Mouse (Mus musculus) limb, embryonic 14.5 days (tissue): ENCODE measurements at regions not wholly inside any gene's neighbourhood (a gene's known extent, or its start where the extent isn't known, plus 50 kb on each side); places are given as distances from the start of the nearest gene placed in this dataset.

ENCODE experiments used
- ATAC-seq: fragments of 200-750 bp; cut with Nextera tagmentation; 2 replicates; pipeline ENCODE4 v1.8.0; 2017; ENCODE audit warnings: low read depth, moderate number of reproducible peaks, moderate TSS enrichment; ENCODE audit not compliant: low FRiP score
- DNase-seq: peaks from one replicate; pipeline ENCODE4 v3.0.0-alpha.2; 2015; ENCODE audit warnings: low spot score
- H3K27ac ChIP-seq: fragments of 300-500 bp; sonication (generic); replicated peaks from 2 replicates; pipeline ENCODE4 v1.5.1; 2014; ENCODE audit warnings: low read depth, mild to moderate bottlenecking, low read length, moderate library complexity, mixed read lengths
- H3K27me3 ChIP-seq: fragments of 300-500 bp; sonication (generic); 2 replicates; pipeline ENCODE4 v1.6.1; 2014; ENCODE audit warnings: low read length, mixed read lengths; ENCODE audit not compliant: control insufficient read depth, insufficient read depth
- H3K36me3 ChIP-seq: fragments of 300-500 bp; sonication (generic); 2 replicates; pipeline ENCODE4 v1.6.1; 2014; ENCODE audit warnings: mild to moderate bottlenecking, low read length, moderate library complexity, mixed read lengths; ENCODE audit not compliant: control insufficient read depth, insufficient read depth
- H3K4me1 ChIP-seq: fragments of 300-500 bp; sonication (generic); 2 replicates; pipeline ENCODE4 v1.6.1; 2014; ENCODE audit warnings: antibody characterized with exemption, low read length, mixed read lengths; ENCODE audit not compliant: control insufficient read depth, insufficient read depth
- H3K4me2 ChIP-seq: fragments of 300-500 bp; sonication (generic); replicated peaks from 2 replicates; pipeline ENCODE4 v1.6.1; 2014; ENCODE audit warnings: low read depth, mild to moderate bottlenecking, low read length, moderate library complexity; ENCODE audit not compliant: severe bottlenecking
- H3K4me3 ChIP-seq: fragments of 300-500 bp; sonication (generic); replicated peaks from 2 replicates; pipeline ENCODE4 v1.5.1; 2014; ENCODE audit warnings: low read length
- H3K9ac ChIP-seq: fragments of 300-500 bp; sonication (generic); 2 replicates; pipeline ENCODE4 v1.6.1; 2014; ENCODE audit warnings: mild to moderate bottlenecking, low read depth, low read length, moderate library complexity; ENCODE audit not compliant: severe bottlenecking
- H3K9me3 ChIP-seq: fragments of 300-500 bp; sonication (generic); 2 replicates; pipeline ENCODE4 v1.6.1; 2016; ENCODE audit warnings: low read length; ENCODE audit not compliant: control insufficient read depth
- POLR2A ChIP-seq: fragments of 200-500 bp; IDR thresholded peaks from 2 replicates; pipeline ENCODE4 v1.8.0; 2012; ENCODE audit warnings: inconsistent platforms, mild to moderate bottlenecking, moderate library complexity, borderline replicate concordance; ENCODE audit not compliant: insufficient read depth, insufficient read length; ENCODE audit errors: extremely low read depth
- WGBS: fragments of 180-500 bp; shearing (Covaris S2); extraction: QIAGEN DNeasy Blood & Tissue Kit; methylation state at CpG from one replicate; pipeline ENCODE4 v1.1.7; 2014; 5-methylcytosine and 5-hydroxymethylcytosine counted together

DNA sequence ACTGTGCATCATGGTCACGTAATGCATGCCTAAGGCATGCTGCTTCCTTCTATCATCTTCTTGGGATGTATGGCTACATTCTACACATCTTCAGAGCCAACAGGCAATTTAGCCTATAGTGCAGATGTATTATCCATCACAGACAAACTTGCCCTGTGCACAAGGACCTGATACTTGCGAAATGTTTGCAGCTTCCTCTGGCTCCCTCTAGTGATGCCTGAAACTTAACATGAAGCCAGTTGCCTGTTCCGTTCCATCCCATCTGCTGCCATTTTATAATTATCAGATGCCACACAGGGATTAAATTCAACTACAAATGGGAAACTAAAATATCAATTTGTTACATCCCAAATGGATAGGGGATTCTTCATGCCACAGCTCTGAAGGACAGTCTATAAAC lies 222.5 kb upstream of the Mctp2 start:
- no peaks in the 10 kb centered on the region for H3K36me3 ChIP-seq
- WGBS, result 74% methylated on average over 3 of the region's 3 CpGs
- no peak overlapping the region for H3K4me2 ChIP-seq
- no peaks in the 10 kb centered on the region for H3K4me1 ChIP-seq
- H3K9me3 ChIP-seq, result peaks cover 3% of the 10 kb centered on the region; the same call in 1 of the 2 replicates
- H3K4me3 ChIP-seq, result no peak overlapping the region
- no peaks in the 10 kb centered on the region for H3K27me3 ChIP-seq
- DNase-seq (no peak), ATAC-seq (no peak)
- H3K9ac ChIP-seq, result no peak overlapping the region
- H3K27ac ChIP-seq, result no peak overlapping the region
- no peak for TF ChIP-seq POLR2A

DNA sequence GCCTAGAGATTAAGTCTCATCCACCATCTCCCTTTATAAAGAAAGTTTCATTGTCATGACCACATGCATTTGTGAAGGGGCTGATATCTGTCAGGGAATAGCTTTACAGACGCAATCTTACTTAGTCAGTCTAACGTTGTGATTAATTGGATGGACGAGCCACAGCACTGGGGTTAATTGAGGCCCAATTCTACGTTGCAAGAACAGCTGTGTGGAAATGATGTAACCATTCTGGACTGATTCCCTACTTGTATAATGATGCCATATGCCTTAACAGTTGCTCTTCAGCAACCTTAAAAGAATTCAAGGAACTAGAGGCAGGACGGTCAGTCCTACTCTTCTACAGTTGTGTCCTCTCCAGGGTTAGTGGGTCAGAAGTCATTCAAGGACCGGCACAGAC lies 231.9 kb upstream of the Mctp2 start:
- H3K9ac ChIP-seq, result no peak overlapping the region
- DNase-seq, result no peak
- H3K4me3 ChIP-seq, result no peak overlapping the region
- no peak for TF ChIP-seq POLR2A
- WGBS, result 51% methylated on average over 6 of the region's 6 CpGs
- H3K36me3 ChIP-seq, result no peaks in the 10 kb centered on the region
- H3K4me2 ChIP-seq, result no peak overlapping the region
- H3K27ac ChIP-seq, result no peak overlapping the region
- no peak for ATAC-seq
- H3K9me3 ChIP-seq, result no peaks in the 10 kb centered on the region
- no peaks in the 10 kb centered on the region for H3K27me3 ChIP-seq
- H3K4me1 ChIP-seq, result peaks cover 6% of the 10 kb centered on the region

DNA sequence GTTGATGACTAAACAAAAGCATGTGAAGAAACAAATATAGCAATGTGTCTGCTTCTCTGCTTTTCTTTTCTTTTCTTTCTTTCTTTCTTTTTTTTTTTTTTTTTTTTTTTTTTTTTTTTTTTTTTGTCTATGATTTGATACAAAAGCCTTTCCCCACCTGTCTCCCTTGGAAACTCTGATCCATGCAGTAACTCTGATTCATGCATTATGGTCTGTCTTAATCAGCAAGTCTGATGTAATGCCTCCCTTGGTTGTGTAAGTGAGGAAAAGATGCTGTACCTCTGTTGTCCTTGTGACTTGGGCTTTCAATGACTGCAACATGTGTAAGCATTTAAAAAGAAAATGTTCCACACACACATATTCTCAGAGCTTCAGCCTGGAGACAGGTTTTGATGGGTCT lies 233.5 kb upstream of the Mctp2 start:
- DNase-seq (peak; percentile 16), ATAC-seq (no peak)
- no peak for TF ChIP-seq POLR2A
- H3K4me3 ChIP-seq, result no peak overlapping the region
- H3K27ac ChIP-seq, result no peak overlapping the region
- H3K27me3 ChIP-seq, result no peaks in the 10 kb centered on the region
- no peaks in the 10 kb centered on the region for H3K9me3 ChIP-seq
- no peaks in the 10 kb centered on the region for H3K36me3 ChIP-seq
- H3K4me2 ChIP-seq, result no peak overlapping the region
- H3K9ac ChIP-seq, result no peak overlapping the region
- H3K4me1 ChIP-seq, result peaks cover 6% of the 10 kb centered on the region

DNA sequence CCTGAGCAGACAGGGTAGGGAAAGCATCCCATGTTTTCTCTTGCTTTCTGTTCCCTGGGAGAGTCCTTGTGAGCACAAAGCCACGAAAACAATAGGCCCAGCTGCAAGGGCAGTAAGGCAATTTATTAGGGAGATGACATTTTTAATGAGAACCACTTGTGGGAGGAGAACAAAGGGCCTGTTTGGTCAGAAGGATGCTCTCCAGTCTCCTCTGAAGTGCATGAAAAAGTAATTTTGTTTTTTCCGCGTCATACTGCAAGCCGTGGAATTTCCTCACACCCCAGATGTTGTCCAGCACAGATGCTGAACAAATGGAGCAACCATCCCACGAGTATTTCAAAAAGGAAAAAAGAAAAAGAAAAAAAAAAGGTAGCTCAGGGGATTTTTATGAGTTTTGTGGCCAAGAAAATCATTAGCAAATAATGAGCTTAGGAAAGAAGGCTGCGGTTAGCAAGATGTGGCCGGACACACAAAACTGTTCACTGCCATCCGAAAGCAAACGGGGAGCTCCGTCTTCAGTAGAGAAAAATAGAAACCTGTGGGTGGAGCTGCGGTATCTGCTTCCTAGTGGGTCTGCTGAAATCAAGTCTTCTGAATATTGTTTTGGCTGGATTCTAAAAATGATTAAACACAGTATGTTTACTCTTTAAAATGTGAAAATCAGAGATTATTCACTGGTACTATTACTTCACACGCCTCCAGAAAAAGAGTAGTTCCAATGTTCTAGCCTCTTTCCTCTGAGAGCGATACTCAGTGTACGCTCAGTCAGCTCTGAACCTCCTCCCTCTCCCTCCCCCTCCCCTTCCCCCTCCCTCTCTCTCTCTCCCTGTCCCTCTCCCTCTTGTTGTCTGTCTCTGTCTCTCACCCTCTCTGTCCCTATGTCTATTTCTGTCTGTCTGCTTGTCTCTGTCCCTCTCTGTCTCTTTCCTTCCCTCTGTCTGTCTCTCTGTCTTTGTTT lies 235.4 kb upstream of the Mctp2 start:
- no peaks in the 10 kb centered on the region for H3K36me3 ChIP-seq
- DNase-seq (peak; percentile 62), ATAC-seq (peak; percentile 74)
- H3K9me3 ChIP-seq, result no peaks in the 10 kb centered on the region
- H3K4me1 ChIP-seq, result peaks cover 6% of the 10 kb centered on the region
- WGBS, result 26% methylated on average over 14 of the region's 14 CpGs
- no peak overlapping the region for H3K4me3 ChIP-seq
- TF ChIP-seq POLR2A, result no peak
- peak overlapping the region; percentile 6; the same call in 1 of the 2 replicates for H3K4me2 ChIP-seq
- no peaks in the 10 kb centered on the region for H3K27me3 ChIP-seq
- H3K9ac ChIP-seq, result no peak overlapping the region
- H3K27ac ChIP-seq, result peak overlapping the region; percentile 29; the same call in 1 of the 2 replicates

DNA sequence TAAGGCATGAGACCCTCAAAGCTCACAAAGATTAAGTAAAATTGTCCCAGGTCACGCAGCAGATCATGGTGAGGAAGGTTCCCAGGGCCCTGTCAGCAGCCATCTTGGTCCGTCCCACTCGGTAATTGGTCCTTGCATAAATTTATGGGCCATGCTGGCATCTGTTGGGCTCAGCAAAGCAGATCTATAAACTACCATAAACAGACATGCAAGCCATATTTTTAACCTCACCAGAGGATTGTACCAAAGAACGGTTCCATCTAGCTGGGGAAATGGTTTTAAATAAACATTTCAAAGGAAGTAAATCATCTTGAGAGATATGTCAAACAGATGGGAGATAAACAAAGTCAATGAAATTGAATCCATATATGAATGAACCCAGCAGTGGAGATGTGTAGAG lies 237.1 kb upstream of the Mctp2 start:
- Histone ChIP-seq H3K4me1 (peaks cover 6% of the 10 kb centered on the region), H3K9ac (no peak overlapping the region), H3K27me3 (no peaks in the 10 kb centered on the region), H3K27ac (no peak overlapping the region), H3K4me2 (no peak overlapping the region), H3K36me3 (no peaks in the 10 kb centered on the region), H3K4me3 (no peak overlapping the region), H3K9me3 (peaks cover 5% of the 10 kb centered on the region; the same call in 1 of the 2 replicates)
- no peak for ATAC-seq
- no peak for DNase-seq
- WGBS, result 68% methylated on average over 4 of the region's 4 CpGs
- no peak for TF ChIP-seq POLR2A
